Mouse (Mus musculus) G1E-ER4 (cell line): ENCODE data around the gene Tspan31. TPM values are rescaled to one million over a fixed set of nuclear protein-coding genes. Genes with fewer than 3 reads are reported as not detected.

ENCODE experiments used
- GATA1 ChIP-seq: IDR thresholded peaks from one replicate; pipeline ENCODE4 v1.8.0; 2012; ENCODE audit warnings: low read length, inconsistent platforms
- polyA plus RNA-seq: library from polyadenylated mRNA; stranded (reverse); fragments of >175 nt; gene quantifications from 2 replicates; pipeline ENCODE4 v1.2.3, GENCODE M21; 2012

The Tspan31 gene
- polyA plus RNA-seq, 1 experiment: 45.9 TPM

DNA sequence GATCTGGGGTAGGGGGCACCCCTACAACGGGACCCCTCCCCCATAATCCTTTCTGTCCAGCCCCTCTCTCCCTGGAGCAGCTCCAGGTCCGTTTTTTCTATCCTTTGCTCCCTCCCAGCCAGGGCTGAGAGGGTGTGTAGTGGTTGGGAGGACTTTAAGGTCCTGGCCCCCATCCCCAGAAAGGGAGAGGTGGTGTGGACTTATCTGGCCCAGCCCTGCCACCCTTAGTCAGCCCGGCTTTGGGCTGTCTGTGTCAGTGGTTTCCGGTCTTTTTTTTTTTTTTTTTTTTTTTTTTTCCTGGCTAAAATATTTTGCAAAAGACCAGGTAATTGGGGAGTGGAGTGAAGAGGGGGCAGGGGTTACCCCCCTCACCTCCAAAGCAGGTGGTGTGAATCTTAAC is 22.7 kb upstream of the Tspan31 start:
- no peak for TF ChIP-seq GATA1

DNA sequence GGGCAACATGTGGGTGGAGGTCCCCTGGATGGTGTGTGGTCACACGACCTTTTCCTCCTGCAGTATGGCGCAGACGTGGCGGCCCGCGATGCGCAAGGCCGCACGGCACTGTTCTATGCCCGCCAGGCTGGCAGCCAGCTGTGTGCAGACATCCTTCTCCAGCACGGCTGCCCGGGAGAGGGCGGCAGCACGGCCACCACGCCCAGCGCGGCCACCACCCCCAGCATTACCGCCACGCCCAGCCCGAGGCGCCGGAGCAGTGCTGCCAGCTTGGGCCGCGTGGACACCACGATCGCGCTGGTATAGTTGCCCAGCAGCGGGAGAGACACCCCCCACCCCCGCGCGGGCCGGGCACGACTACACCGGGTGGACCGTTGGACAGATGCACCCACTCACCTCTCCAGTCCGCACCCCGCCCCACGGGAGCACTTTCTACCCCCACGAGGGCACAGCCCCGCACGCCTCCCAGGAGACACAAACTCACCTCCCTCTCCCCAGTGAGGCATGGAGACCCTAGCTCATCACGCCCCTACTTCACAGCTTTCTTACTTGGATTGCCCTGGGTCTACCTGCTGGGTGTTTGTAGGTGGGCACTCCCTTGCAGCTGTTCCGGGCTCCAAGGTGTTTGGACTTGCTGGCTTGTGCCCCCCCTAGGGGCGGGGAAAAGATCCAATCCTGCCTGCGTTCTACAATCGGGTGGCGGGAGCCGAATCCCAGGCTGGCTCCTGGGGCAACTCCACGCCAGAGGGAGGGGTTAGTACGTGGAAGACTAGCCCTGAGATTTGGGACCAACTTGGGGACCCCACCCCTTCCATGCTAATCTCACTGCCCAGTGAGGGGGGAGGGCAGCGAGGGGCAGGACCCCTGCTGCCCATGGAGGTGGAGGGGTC is 21.7 kb upstream of the Tspan31 start:
- no peak for TF ChIP-seq GATA1

- TF ChIP-seq GATA1: no peak
These were observed 20.7 kb upstream of the Tspan31 start for GRCm38 (mm10) chr10:127090560-127091411.

DNA sequence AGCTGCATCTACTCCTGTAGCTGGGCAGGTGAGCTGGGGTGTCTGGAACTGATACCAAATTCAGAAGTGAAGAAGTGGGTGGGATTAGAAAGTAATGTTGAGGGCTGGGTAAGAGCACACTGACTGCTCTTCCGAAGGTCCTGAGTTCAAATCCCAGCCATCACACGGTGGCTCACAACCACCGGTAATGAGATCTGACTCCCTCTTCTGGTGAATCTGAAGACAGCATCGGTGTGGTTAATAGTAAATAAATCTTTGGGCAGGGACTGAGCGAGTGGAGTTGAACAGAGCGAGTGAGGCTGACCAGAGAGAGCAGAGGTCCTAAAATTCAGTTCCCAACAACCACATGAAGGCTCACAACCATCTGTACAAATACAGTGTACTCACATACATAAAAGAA is 15.6 kb upstream of the Tspan31 start:
- TF ChIP-seq GATA1: no peak

- no peak for TF ChIP-seq GATA1
These were observed 15.0 kb upstream of the Tspan31 start for GRCm38 (mm10) chr10:127085052-127085451.

GRCm38 (mm10) chr10:127083915-127084306 is 13.8 kb upstream of the Tspan31 start:
- TF ChIP-seq GATA1: no peak

DNA sequence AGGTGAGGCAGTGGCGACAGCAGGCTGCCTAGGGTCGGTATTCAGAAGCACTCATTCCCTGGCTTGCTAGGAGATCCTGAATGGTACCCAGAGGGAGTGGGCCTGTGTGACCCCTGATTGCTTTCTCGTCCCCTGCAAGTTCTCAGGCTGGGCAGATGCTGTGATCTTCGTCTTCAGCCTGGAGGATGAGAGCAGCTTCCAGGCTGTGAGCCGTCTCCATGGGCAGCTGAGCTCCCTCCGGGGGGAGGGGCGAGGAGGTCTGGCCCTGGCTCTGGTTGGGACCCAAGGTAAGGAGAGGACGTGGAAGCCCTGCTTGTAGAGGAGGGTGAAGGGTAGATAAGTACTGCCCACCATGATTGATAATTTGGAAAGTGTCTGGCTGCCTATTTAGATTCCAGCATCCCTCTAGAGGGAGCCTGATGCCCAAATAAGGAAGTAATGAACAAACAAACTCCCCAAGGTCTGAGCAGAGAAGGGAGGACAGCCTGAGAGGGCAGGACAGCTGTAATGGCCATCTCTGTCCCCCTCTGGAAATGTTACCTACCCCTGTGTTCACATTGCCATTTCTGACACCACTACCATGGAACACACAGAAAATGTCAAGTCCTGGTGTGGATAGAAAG is 13.3 kb upstream of the Tspan31 start:
- no peak for TF ChIP-seq GATA1

GRCm38 (mm10) chr10:127081996-127082620 is 12.0 kb upstream of the Tspan31 start:
- no peak for TF ChIP-seq GATA1

GRCm38 (mm10) chr10:127080901-127081780 is 11.1 kb upstream of the Tspan31 start:
- no peak for TF ChIP-seq GATA1

DNA sequence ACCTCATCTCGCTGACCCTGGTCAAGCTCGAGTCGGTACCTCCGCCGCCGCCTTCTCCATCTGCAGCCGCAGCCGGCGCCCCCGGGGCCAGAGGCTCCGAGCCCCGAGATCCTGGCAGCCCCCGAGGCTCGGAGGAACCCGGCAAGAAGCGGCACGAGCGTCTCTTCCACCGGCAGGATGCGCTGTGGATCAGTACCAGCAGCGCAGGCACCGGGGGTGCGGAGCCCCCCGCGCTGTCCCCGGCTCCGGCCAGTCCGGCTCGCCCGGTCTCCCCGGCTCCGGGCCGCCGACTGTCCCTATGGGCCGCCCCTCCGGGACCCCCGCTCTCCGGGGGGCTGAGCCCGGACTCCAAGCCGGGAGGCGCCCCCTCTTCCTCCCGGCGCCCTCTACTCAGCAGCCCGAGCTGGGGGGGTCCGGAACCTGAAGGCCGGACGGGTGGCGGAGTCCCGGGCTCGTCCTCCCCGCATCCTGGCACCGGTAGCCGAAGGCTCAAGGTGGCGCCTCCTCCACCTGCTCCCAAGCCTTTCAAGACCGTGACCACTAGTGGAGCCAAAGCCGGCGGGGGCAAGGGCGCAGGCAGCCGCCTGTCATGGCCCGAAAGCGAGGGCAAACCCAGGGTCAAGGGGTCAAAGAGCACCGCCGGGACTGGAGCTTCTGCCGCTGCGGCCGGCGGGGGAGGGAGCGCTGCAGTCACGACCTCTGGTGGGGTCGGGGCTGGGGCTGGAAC is 9.8 kb upstream of the Tspan31 start:
- no peak for TF ChIP-seq GATA1

DNA sequence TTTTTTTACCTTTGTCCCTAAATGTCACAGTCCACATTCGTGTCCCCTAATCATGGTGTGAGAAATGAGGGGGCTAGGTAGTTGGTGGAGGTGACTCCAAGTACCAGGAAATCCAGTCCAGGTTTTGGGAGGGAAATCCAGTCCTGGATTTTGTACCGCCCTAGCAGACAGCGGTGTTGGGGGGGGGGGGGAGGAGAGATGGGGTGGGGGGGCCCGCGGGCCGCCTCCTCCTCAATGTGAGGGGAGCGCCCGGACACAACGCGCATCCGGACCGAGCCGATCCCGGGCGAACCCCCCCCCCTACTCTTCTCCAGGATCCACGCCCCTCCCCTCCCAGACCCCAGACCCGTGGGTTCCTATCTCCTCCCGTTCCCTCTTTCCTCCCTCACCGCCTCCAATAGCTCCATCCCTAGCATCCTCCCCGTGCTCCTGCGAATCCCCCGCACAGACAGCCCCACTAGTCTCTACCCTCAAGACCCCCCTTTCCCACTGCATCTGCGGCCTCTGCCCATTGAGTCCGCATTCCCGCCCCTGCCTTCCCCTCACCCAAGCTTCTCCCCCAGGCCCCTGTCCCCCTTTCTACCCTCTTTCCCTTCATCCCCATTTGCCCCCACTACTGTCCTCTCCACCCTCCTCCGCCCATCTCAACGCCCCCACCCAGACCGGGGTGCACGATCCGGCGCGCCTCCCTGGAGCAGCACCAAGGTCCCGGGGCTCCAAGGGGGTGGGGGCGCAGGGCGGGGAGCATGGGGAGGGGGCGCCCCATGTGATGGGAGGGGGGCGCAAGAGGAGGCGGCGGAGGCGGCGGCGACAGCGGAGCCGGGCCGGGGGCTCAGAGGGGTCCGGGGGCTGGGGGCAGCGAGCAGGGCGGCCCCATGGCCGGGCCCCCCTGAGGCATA is 8.9 kb upstream of the Tspan31 start:
- no peak for TF ChIP-seq GATA1

DNA sequence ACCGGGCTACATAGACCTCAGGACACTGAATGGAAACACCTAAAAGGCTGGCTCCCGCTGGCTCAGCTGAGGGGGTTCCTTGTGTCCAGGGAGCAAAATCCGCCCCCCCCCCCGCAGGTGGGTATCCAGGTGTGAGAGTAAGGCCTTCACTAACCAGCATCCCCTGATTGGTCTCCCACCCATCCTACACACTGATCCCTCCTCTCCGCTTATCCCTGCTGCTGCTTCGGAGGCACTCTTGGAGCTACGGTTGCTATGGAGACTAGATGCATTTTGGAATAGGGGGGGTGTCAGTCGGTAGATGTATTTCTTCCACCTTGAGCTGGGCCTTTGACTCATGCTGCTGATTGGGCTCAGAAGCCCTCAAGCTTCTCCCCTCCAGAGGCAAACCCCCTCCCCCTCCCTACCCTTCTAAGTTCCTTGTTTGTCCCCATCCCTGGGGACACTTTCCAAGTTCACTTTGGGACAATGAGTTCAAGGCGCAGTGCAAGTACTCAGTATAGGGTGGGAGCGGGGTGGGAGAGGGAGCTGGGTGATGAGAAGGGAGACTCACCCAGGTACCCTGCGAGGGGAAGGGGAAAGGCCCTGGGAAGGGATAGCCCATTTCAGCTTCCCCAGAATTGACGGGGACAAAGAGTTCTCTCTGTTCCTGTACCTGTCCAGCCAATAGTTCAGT is 8.1 kb upstream of the Tspan31 start:
- no peak for TF ChIP-seq GATA1

- no peak for TF ChIP-seq GATA1
These were observed 7.5 kb upstream of the Tspan31 start for GRCm38 (mm10) chr10:127077515-127077914.
